Mouse (Mus musculus) cerebellum, adult 2 months (tissue): ENCODE results near the gene Arhgef33.

Experiments used
- CTCF ChIP-seq: fragments of 200-500 bp; IDR thresholded peaks from 2 replicates; pipeline ENCODE4 v1.5.1; 2011; ENCODE audit warnings: low read depth, mild to moderate bottlenecking, control low read depth, low read length, moderate library complexity, borderline replicate concordance; ENCODE audit not compliant: insufficient read depth
- POLR2A ChIP-seq: fragments of 200-500 bp; IDR thresholded peaks from 2 replicates; pipeline ENCODE4 v1.6.1; 2011; ENCODE audit warnings: low read length, control low read depth, borderline replicate concordance; ENCODE audit not compliant: insufficient read depth

DNA sequence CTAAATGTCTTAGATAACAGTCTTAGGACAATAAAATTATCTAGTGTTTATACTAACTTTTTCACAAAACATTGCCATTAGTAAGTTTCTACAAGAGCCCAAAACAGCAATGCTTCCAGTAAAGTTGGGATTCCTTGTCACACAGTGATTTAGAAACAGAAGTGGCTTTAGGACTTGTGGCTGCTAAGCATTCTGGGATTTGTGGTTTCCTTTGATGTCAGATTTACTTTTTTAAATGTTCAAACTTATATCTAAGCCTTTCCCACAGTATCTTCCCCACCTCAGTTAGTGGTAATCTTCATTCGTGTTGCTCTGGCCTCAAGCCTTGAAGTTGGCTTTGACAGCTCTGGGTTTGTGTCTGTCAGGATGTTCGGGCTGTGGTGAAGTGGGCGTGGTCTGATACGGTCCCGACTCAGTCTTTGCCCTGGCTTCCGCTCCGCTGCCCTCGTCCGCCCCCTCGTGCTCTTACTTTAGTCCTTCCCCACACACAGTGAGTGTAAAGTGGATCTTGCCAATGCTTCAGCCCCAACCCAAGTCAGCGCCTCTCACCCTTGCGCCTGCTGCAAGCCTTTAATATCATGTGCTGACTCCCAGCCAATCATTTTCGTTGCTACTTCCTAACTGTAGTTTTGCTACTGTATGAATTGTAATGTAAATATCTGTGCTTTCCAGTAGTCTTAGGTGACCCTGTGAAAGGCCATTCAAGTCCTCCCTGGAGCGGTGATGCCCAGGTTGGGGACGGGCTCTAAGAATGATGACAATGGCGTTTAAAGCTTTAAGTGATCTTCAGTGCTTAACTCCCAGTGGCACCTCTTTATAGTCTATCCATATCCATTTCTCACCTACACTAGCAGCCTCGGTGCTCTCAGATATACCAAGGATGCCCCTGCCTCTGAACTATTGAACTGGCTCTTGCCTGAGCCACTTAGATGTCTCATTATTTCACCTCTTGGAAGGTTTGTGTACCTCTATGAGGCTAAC lies 84.5 kb downstream of the Arhgef33 start:
- TF ChIP-seq CTCF, result no peak
- no peak for TF ChIP-seq POLR2A
